23 mouse cellular contexts compared by ENCODE assay signal in the genomic region with DNA sequence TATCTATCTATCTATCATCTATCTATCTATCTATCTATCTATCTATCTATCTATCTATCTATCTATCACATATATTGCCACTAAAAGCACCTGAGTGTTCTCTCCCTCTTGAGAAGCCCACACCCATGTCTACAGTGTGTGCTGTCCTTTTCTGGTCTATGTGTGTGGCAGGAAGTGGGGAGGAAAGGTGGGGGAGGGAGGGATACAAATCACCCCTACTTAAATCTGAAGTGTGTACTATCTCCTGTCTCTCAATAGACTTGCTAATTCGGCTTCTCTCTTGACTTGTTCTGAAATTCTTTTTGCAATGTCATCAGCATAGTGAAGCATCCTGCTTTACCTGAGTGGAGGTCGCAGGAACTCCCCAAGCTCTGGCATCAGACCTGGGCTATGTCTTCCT. TPM values are rescaled to one million over a fixed set of nuclear protein-coding genes. Genes with fewer than 3 reads are reported as not detected.
DNase-seq lines count a peak whose midpoint lies in the region; ATAC-seq lines count a peak whose summit lies in the region.
"Had no signal": no experiment of that assay in that cellular context is flagged by ENCODE, and none has a peak within 500 bp of the region (broad histone marks: within the 10 kb centered on the region; RNA-seq: fewer than 3 reads in every experiment).

No protein-coding gene starts in this region.

- intact Hi-C loops in gastrocnemius, postnatal 36 days (cut with DNase I) = no loop called here

- peak; percentile 64 for DNase-seq in CD4-positive helper T cell, adult 2 months (ENCODE audit: low read depth, low spot score)
- DNase-seq in naive thymus-derived CD4-positive, alpha-beta T cell, adult 2 months (ENCODE audit: low read depth) = peak; percentile 59
- no peak for DNase-seq in right cerebral cortex, postnatal 25 days
- no peak for DNase-seq in gastrocnemius, postnatal 36 days
- DNase-seq in spleen, postnatal 36 days (ENCODE audit: low spot score in 2 of 2) = no peak
- DNase-seq: adrenal gland, postnatal 10 days; adrenal gland, postnatal 36 days; B cell, adult 2 months; cerebellum, adult 18-20 months; cerebellum, adult 9-10 months; cerebellum, postnatal 14 days; gastrocnemius, postnatal 10 days; heart, adult 11 months; heart, postnatal 10 days; heart, postnatal 36 days; kidney, adult 11 months had no signal

- ATAC-seq in CD4-positive, CD25-positive, alpha-beta regulatory T cell, adult 4 months = peak; percentile 88
- ATAC-seq in activated CD4-positive, CD25-positive, alpha-beta regulatory T cell, adult 4 months = peak; percentile 87
- ATAC-seq: forebrain, embryonic 13.5 days; forebrain, embryonic 16.5 days; hindbrain, embryonic 16.5 days had no signal

RNA-seq across cellular contexts. Expression of gene Gpr68, which starts 51.7 kb away (rescaled TPM):
- polyA plus RNA-seq in CD4-positive, CD25-positive, alpha-beta regulatory T cell, adult 4 months (2017; shearing (Covaris generic)) = 100 to 1,000 TPM in 1 of 2 experiments, 10 to 100 TPM in 1; 51.7 to 101 TPM
- 10 to 100 TPM; 55.7 to 78.7 TPM for polyA plus RNA-seq in activated CD4-positive, CD25-positive, alpha-beta regulatory T cell, adult 4 months (2017; shearing (Covaris generic))
- under 1 TPM; 0.10 to 0.15 TPM for total RNA-seq in gastrocnemius, postnatal 36 days (2021)
- polyA plus RNA-seq: erythroblast, embryonic 14.5 days; G1E had no signal

Comparison
In these comparisons a context has a peak if more than half of its experiments do, and no peak if none do; other contexts are left out.
1. DNase-seq: peak in CD4-positive helper T cell, adult 2 months (single experiment) and naive thymus-derived CD4-positive, alpha-beta T cell, adult 2 months (single experiment); none in right cerebral cortex, postnatal 25 days (single experiment), gastrocnemius, postnatal 36 days (0 of 2) and spleen, postnatal 36 days (0 of 2).